Comparison of ENCODE assay signal across 20 mouse cellular contexts in genomic region chr7:16197166-16197565, GRCm38 (mm10). TPM values are rescaled to one million over a fixed set of nuclear protein-coding genes. Genes with fewer than 3 reads are reported as not detected.
DNase-seq lines count a peak whose midpoint lies in the region; ATAC-seq lines count a peak whose summit lies in the region.
"Had no signal": no experiment of that assay in that cellular context is flagged by ENCODE, and none has a peak within 500 bp of the region (broad histone marks: within the 10 kb centered on the region; RNA-seq: fewer than 3 reads in every experiment).

No protein-coding gene starts in this region.

- no peak overlapping the region for H3K9ac ChIP-seq in kidney, embryonic 15.5 days
- H3K9ac ChIP-seq in kidney, embryonic 14.5 days (ENCODE audit: low read depth, low read length): no peak overlapping the region
- H3K9ac ChIP-seq: lung, embryonic 14.5 days; neural tube, embryonic 13.5 days had no signal

- peaks cover 5% of the 10 kb centered on the region; the same call in 1 of the 2 replicates for H3K4me1 ChIP-seq in kidney, embryonic 15.5 days
- no peaks in the 10 kb centered on the region for H3K4me1 ChIP-seq in kidney, embryonic 14.5 days (ENCODE audit: control insufficient read depth, insufficient read depth, low read length)

- DNase-seq in A20 (ENCODE audit: low read depth, low spot score) (peak; percentile 88), MN1 (ENCODE audit: low spot score) (no peak)
- DNase-seq in B cell, adult 2 months: peak; percentile 45 to 56
- DNase-seq in thymus, adult 18-20 months: peak; percentile 64 to 78
- DNase-seq in testis, postnatal 14 days (ENCODE audit: low spot score): no peak
- DNase-seq: cerebellum, postnatal 10 days; heart, adult 11 months; heart, postnatal 10 days; kidney, adult 11 months; kidney, postnatal 14 days; left cerebral cortex, postnatal 4 days; lung, embryonic 14.5 days; right cerebral cortex, postnatal 14 days had no signal

- H3K27ac ChIP-seq in kidney, embryonic 15.5 days: 0 out of 2 replicates have a peak overlapping the region, but pooled peaks have one; percentile 13
- no peak overlapping the region for H3K27ac ChIP-seq in kidney, embryonic 14.5 days (ENCODE audit: low read depth, low read length)
- H3K27ac ChIP-seq: hindbrain, postnatal 0 days; neural tube, embryonic 13.5 days had no signal

- WGBS in kidney, embryonic 15.5 days: 63% methylated on average over 5 of the region's 5 CpGs
- 75% methylated on average over 5 of the region's 5 CpGs for WGBS in kidney, embryonic 14.5 days

- H3K36me3 ChIP-seq in kidney, embryonic 15.5 days: peaks cover 50% of the 10 kb centered on the region
- H3K36me3 ChIP-seq in kidney, embryonic 14.5 days (ENCODE audit: control insufficient read depth, insufficient read depth, low read length): peaks cover 48% of the 10 kb centered on the region

- H3K9me3 ChIP-seq in kidney, embryonic 15.5 days (replicated peaks): no peaks in the 10 kb centered on the region
- no peaks in the 10 kb centered on the region for H3K9me3 ChIP-seq in kidney, embryonic 14.5 days (ENCODE audit: control insufficient read depth, low read length)
- H3K9me3 ChIP-seq: neural tube, embryonic 13.5 days had no signal

- H3K4me2 ChIP-seq in kidney, embryonic 15.5 days: no peak overlapping the region
- H3K4me2 ChIP-seq in kidney, embryonic 14.5 days (replicated peaks; ENCODE audit: low read depth, low read length): no peak overlapping the region
- H3K4me2 ChIP-seq: lung, embryonic 14.5 days; neural tube, embryonic 13.5 days had no signal

- no peaks in the 10 kb centered on the region for H3K27me3 ChIP-seq in kidney, embryonic 15.5 days
- H3K27me3 ChIP-seq in kidney, embryonic 14.5 days (ENCODE audit: control insufficient read depth, insufficient read depth, low read length): no peaks in the 10 kb centered on the region
- H3K27me3 ChIP-seq: neural tube, embryonic 13.5 days had no signal

- H3K4me3 ChIP-seq in kidney, embryonic 15.5 days (replicated peaks): no peak overlapping the region
- H3K4me3 ChIP-seq in kidney, embryonic 14.5 days (ENCODE audit: low read length): no peak overlapping the region
- H3K4me3 ChIP-seq: neural tube, embryonic 13.5 days had no signal

- no peak for ATAC-seq in kidney, embryonic 15.5 days (replicated peaks; ENCODE audit: low FRiP score)
- no peak for ATAC-seq in kidney, embryonic 14.5 days (ENCODE audit: low FRiP score, low TSS enrichment)
- ATAC-seq in cerebellum, adult (ENCODE audit: insufficient number of reproducible peaks, low FRiP score, low TSS enrichment): no peak
- ATAC-seq: activated CD4-positive, CD25-positive, alpha-beta regulatory T cell, adult 4 months; hindbrain, postnatal 0 days had no signal

RNA-seq across cellular contexts. Expression of gene Meis3, which starts 22.3 kb away (rescaled TPM):
- 22.5 and 28.9 TPM in 2 replicates for polyA plus RNA-seq in kidney, embryonic 15.5 days (2015; fragmentation: Nextera tagmentation; extraction: Ambion mirVana)
- polyA plus RNA-seq in kidney, embryonic 14.5 days (2014; fragmentation: Nextera tagmentation; extraction: Ambion mirVana): 26.1 and 28.0 TPM in 2 replicates

RNA-seq across cellular contexts. Expression of gene Dhx34, which starts 24.7 kb away (rescaled TPM):
- polyA plus RNA-seq in kidney, embryonic 15.5 days (2015; fragmentation: Nextera tagmentation; extraction: Ambion mirVana): 14.1 and 18.2 TPM in 2 replicates
- 8.5 and 13.0 TPM in 2 replicates for polyA plus RNA-seq in kidney, embryonic 14.5 days (2014; fragmentation: Nextera tagmentation; extraction: Ambion mirVana)

RNA-seq across cellular contexts. Expression of gene C5ar2, which starts 46.8 kb away (rescaled TPM):
- polyA plus RNA-seq in kidney, embryonic 15.5 days (2015; fragmentation: Nextera tagmentation; extraction: Ambion mirVana): 0.04 and 0.08 TPM in 2 replicates
- polyA plus RNA-seq in kidney, embryonic 14.5 days (2014; fragmentation: Nextera tagmentation; extraction: Ambion mirVana): 0.05 and 0.09 TPM in 2 replicates
- polyA plus RNA-seq: activated CD4-positive, CD25-positive, alpha-beta regulatory T cell, adult 4 months; embryonic facial prominence, embryonic 14.5 days had no signal

Comparison
In these comparisons a context has a peak if more than half of its experiments do, and no peak if none do; other contexts are left out.
1. DNase-seq: peak in A20 (single experiment), B cell, adult 2 months (2 of 2) and thymus, adult 18-20 months (2 of 2); none in testis, postnatal 14 days (single experiment) and MN1 (single experiment).